In genomic region chr9:3531521-3531965, GRCm38 (mm10) we compare ENCODE assay signal across 8 mouse cellular contexts. TPM values are rescaled to one million over a fixed set of nuclear protein-coding genes. Genes with fewer than 3 reads are reported as not detected.
A peak's percentile ranks its signal among the peaks of the same experiment; 100 is the strongest.
DNase-seq lines count a peak whose midpoint lies in the region; ATAC-seq and TF ChIP-seq lines count a peak whose summit lies in the region.

No protein-coding gene starts in this region.

- H3K4me1 ChIP-seq in spleen, adult 2 months (ENCODE audit: control insufficient read depth, insufficient read depth, insufficient read length), result no peaks in the 10 kb centered on the region
- no peaks in the 10 kb centered on the region for H3K4me1 ChIP-seq in embryonic facial prominence, embryonic 14.5 days (ENCODE audit: control insufficient read depth, insufficient read depth, low read length)
- H3K4me1 ChIP-seq in hindbrain, embryonic 15.5 days (replicated peaks), result peaks cover 12% of the 10 kb centered on the region
- H3K4me1 ChIP-seq in limb, embryonic 11.5 days (ENCODE audit: control insufficient read depth, insufficient read depth, low read length), result no peaks in the 10 kb centered on the region

- H3K9ac ChIP-seq in embryonic facial prominence, embryonic 14.5 days (ENCODE audit: low read depth, low read length), result peak overlapping the region; percentile 76
- peak overlapping the region; percentile 94 for H3K9ac ChIP-seq in hindbrain, embryonic 15.5 days
- H3K9ac ChIP-seq in limb, embryonic 11.5 days (ENCODE audit: low read length), result peak overlapping the region; percentile 1

- WGBS in spleen, adult 2 months, result 8% methylated on average over 15 of the region's 15 CpGs
- 6% methylated on average over 15 of the region's 15 CpGs for WGBS in embryonic facial prominence, embryonic 14.5 days
- 2% methylated on average over 15 of the region's 15 CpGs for WGBS in hindbrain, embryonic 15.5 days
- WGBS in limb, embryonic 11.5 days, result 2% methylated on average over 15 of the region's 15 CpGs

- peak; percentile 34 for ATAC-seq in embryonic facial prominence, embryonic 14.5 days (ENCODE audit: low read depth)
- peak; percentile 72 for ATAC-seq in hindbrain, embryonic 15.5 days (ENCODE audit: low FRiP score, low read depth)
- peak; percentile 24; the same call in 1 of the 2 replicates for ATAC-seq in limb, embryonic 11.5 days (ENCODE audit: insufficient number of reproducible peaks, low FRiP score, low TSS enrichment, low read depth)

- no peak for TF ChIP-seq CTCF in spleen, adult 2 months (IDR thresholded peaks at IDR 0.05; ENCODE audit: extremely low read depth, insufficient read depth, insufficient read length, insufficient replicate concordance)

- no peaks in the 10 kb centered on the region for H3K36me3 ChIP-seq in spleen, adult 2 months (ENCODE audit: control insufficient read depth, insufficient read depth, low read length)
- H3K36me3 ChIP-seq in embryonic facial prominence, embryonic 14.5 days (ENCODE audit: control insufficient read depth, insufficient read depth, low read length), result no peaks in the 10 kb centered on the region
- H3K36me3 ChIP-seq in hindbrain, embryonic 15.5 days, result no peaks in the 10 kb centered on the region
- H3K36me3 ChIP-seq in limb, embryonic 11.5 days (ENCODE audit: control insufficient read depth, insufficient read depth, low read length), result no peaks in the 10 kb centered on the region

- no peak overlapping the region for H3K27ac ChIP-seq in spleen, adult 2 months (ENCODE audit: insufficient read depth, low read length)
- no peak overlapping the region for H3K27ac ChIP-seq in embryonic facial prominence, embryonic 14.5 days (replicated peaks; ENCODE audit: low read depth, low read length)
- peak overlapping the region; percentile 96 for H3K27ac ChIP-seq in hindbrain, embryonic 15.5 days (replicated peaks)
- H3K27ac ChIP-seq in limb, embryonic 11.5 days (replicated peaks; ENCODE audit: low read depth, low read length), result no peak overlapping the region

- no peaks in the 10 kb centered on the region for H3K9me3 ChIP-seq in embryonic facial prominence, embryonic 14.5 days (ENCODE audit: control insufficient read depth, low read length)
- no peaks in the 10 kb centered on the region for H3K9me3 ChIP-seq in hindbrain, embryonic 15.5 days
- no peaks in the 10 kb centered on the region for H3K9me3 ChIP-seq in limb, embryonic 11.5 days (ENCODE audit: control insufficient read depth, low read length)

- peak overlapping the region; percentile 74 for H3K4me2 ChIP-seq in embryonic facial prominence, embryonic 14.5 days (ENCODE audit: low read depth, low read length)
- H3K4me2 ChIP-seq in hindbrain, embryonic 15.5 days, result peak overlapping the region; percentile 81
- peak overlapping the region; percentile 84 for H3K4me2 ChIP-seq in limb, embryonic 11.5 days (ENCODE audit: low read depth, severe bottlenecking)

- H3K27me3 ChIP-seq in spleen, adult 2 months (ENCODE audit: control insufficient read depth, insufficient read depth, low read length), result peaks cover 10% of the 10 kb centered on the region
- no peaks in the 10 kb centered on the region for H3K27me3 ChIP-seq in embryonic facial prominence, embryonic 14.5 days (replicated peaks; ENCODE audit: control insufficient read depth, insufficient read depth, low read length)
- H3K27me3 ChIP-seq in hindbrain, embryonic 15.5 days, result no peaks in the 10 kb centered on the region
- no peaks in the 10 kb centered on the region for H3K27me3 ChIP-seq in limb, embryonic 11.5 days (ENCODE audit: control insufficient read depth, insufficient read depth, low read length)

- H3K4me3 ChIP-seq in spleen, adult 2 months (ENCODE audit: extremely low read depth, insufficient read depth, insufficient read length), result peak overlapping the region; percentile 1; the same call in 1 of the 2 replicates
- H3K4me3 ChIP-seq in embryonic facial prominence, embryonic 14.5 days (ENCODE audit: low read depth, low read length), result peak overlapping the region; percentile 67
- H3K4me3 ChIP-seq in hindbrain, embryonic 15.5 days, result peak overlapping the region; percentile 60
- H3K4me3 ChIP-seq in limb, embryonic 11.5 days (ENCODE audit: low read depth, low read length), result peak overlapping the region; percentile 68

- DNase-seq in spleen, adult 2 months (ENCODE audit: low read depth in 1 of 2, low spot score in 2 of 2), result no peak
- no peak for DNase-seq in spleen, postnatal 36 days (ENCODE audit: low spot score in 2 of 2)
- peak; percentile 24 for DNase-seq in embryonic facial prominence, embryonic 14.5 days (ENCODE audit: low spot score)
- peak; percentile 58 for DNase-seq in limb, embryonic 11.5 days (ENCODE audit: low spot score)
- peak; percentile 55 for DNase-seq in retina, embryonic 14.5 days (ENCODE audit: low spot score)
- no peak for DNase-seq in adipocyte (ENCODE audit: low spot score)
- DNase-seq in urinary bladder, postnatal 10 days (ENCODE audit: low spot score), result no peak

- TF ChIP-seq POLR2A in spleen, adult 2 months (IDR thresholded peaks at IDR 0.05; ENCODE audit: low read depth, low read length), result no peak

RNA-seq across cellular contexts. Expression of gene Gucy1a2, which starts 1.0 kb away (rescaled TPM):
- polyA plus RNA-seq in spleen, adult 2 months (2012; rRNA removed), result 0.61 and 0.71 TPM in 2 replicates
- polyA plus RNA-seq in embryonic facial prominence, embryonic 14.5 days (2014; fragmentation: Nextera tagmentation; extraction: Ambion mirVana), result 2.0 and 2.7 TPM in 2 replicates
- 4.5 TPM in 2 replicates for polyA plus RNA-seq in hindbrain, embryonic 15.5 days (2015; fragmentation: Nextera tagmentation; extraction: Ambion mirVana)
- 3.3 and 3.7 TPM in 2 replicates for polyA plus RNA-seq in limb, embryonic 11.5 days (2014; fragmentation: Nextera tagmentation; extraction: Ambion mirVana)

Comparison
In these comparisons a context has a peak if more than half of its experiments do, and no peak if none do; other contexts are left out.
1. DNase-seq: peak in embryonic facial prominence, embryonic 14.5 days (single experiment), limb, embryonic 11.5 days (single experiment) and retina, embryonic 14.5 days (single experiment); none in spleen, adult 2 months (0 of 2), spleen, postnatal 36 days (0 of 2), adipocyte (single experiment) and urinary bladder, postnatal 10 days (single experiment).
2. H3K4me3 ChIP-seq: peak in every context shown above with its lines; median percentile 68 in limb, embryonic 11.5 days; 67 in embryonic facial prominence, embryonic 14.5 days; 60 in hindbrain, embryonic 15.5 days; 1 in spleen, adult 2 months.
3. H3K9ac ChIP-seq: peak in every context shown above with its lines; median percentile 94 in hindbrain, embryonic 15.5 days; 76 in embryonic facial prominence, embryonic 14.5 days; 1 in limb, embryonic 11.5 days.
4. Peak in every context shown above with its lines, with median percentiles within 50 percentile points of each other: ATAC-seq and H3K4me2 ChIP-seq.